Mouse (Mus musculus): Measurements from ENCODE around the gene Ces3b. TPM values are rescaled to one million over a fixed set of nuclear protein-coding genes. Genes with fewer than 3 reads are reported as not detected.
"Not testable (repeated sequence)": the region's sequence is repeated elsewhere in the genome, so short reads cannot be mapped to it uniquely, and the experiment has no call there.

The Ces3b gene
- polyA plus RNA-seq, 1 experiment: not detected

DNA sequence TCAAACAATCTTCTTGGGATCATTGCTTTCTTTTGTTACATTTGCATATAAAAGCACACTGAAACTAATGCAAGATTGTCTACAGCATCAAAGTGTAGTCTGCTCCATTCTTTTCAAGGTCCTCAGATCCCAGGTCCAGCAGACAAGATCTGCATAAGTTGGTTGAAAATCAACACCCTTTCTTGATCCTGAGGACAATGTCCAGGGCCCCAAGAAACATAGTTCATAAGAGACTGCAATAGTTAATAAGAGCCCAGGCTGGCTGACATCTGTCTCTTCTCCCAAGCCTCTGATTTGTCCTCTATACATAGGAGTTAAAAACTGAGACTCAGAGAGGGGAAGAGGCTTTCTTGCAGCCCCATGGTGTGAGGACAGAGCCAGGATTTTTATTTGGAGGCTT, 14.6 kb upstream of the Ces3b start:
- H3K27ac ChIP-seq (ENCODE audit: insufficient read depth, low read length): no peak overlapping the region
- no peak for TF ChIP-seq POLR2A (IDR thresholded peaks at IDR 0.05; ENCODE audit: low read depth, low read length)
- no peak for TF ChIP-seq CTCF (IDR thresholded peaks at IDR 0.05; ENCODE audit: extremely low read depth, insufficient read depth, insufficient read length, insufficient replicate concordance)
- no peaks in the 10 kb centered on the region for H3K36me3 ChIP-seq (ENCODE audit: control insufficient read depth, insufficient read depth, low read length)
- H3K27me3 ChIP-seq (ENCODE audit: control insufficient read depth, insufficient read depth, low read length): no peaks in the 10 kb centered on the region
- H3K4me1 ChIP-seq (ENCODE audit: control insufficient read depth, insufficient read depth, insufficient read length): no peaks in the 10 kb centered on the region
- H3K4me3 ChIP-seq (ENCODE audit: extremely low read depth, insufficient read depth, insufficient read length): no peak overlapping the region
- no peak for DNase-seq (ENCODE audit: low read depth in 1 of 2, low spot score in 2 of 2)

DNA sequence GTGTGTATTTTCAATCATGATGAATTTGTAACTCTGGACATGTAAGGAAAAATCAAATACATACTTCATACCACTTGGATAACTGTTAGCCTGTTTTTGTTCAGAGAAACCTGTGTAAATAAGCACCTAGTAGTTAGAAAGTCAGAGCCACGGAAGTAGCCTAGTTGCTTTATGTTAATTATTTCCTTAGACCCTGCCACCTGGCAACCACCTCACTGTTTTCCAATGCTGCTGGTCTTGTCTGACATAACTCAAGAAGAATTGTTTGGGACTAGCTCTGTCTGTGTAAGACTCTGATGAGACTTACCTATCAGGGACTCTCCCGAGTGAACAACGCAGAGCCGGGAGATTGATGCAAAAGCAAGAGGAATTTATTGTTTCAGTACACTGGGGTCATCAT, 7.0 kb upstream of the Ces3b start:
- Histone ChIP-seq H3K4me3 (ENCODE audit: extremely low read depth, insufficient read depth, insufficient read length) (no peak overlapping the region), H3K4me1 (ENCODE audit: control insufficient read depth, insufficient read depth, insufficient read length) (no peaks in the 10 kb centered on the region), H3K36me3 (ENCODE audit: control insufficient read depth, insufficient read depth, low read length) (no peaks in the 10 kb centered on the region), H3K27ac (ENCODE audit: insufficient read depth, low read length) (no peak overlapping the region), H3K27me3 (ENCODE audit: control insufficient read depth, insufficient read depth, low read length) (no peaks in the 10 kb centered on the region)
- TF ChIP-seq POLR2A (IDR thresholded peaks at IDR 0.05; ENCODE audit: low read depth, low read length) (no peak), CTCF (IDR thresholded peaks at IDR 0.05; ENCODE audit: extremely low read depth, insufficient read depth, insufficient read length, insufficient replicate concordance) (no peak)
- DNase-seq (ENCODE audit: low read depth in 1 of 2, low spot score in 2 of 2): no peak
- 88% methylated on average over 4 of the region's 4 CpGs for WGBS

DNA sequence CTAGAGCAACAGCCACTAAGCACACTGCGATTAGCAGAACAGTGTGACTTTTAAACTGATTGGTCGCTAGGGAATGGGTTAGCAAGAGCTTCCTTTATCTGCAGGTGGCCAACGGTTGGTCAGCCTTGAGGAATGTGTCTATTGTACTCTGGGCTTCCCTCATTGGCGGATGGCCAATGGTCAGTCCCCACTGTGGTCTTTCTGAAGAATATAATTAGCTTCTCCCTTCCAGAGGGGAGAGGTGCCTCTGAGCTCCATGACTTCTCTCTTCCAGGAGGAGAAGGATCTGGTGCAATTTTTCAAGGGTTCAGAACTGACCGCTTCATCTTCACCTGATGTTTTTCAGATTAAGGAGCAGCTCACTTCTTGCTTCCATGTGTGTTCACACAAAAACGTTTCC, 6.5 kb upstream of the Ces3b start:
- DNase-seq (ENCODE audit: low read depth in 1 of 2, low spot score in 2 of 2): no peak
- 74% methylated on average over 6 of the region's 6 CpGs for WGBS
- H3K27ac ChIP-seq (ENCODE audit: insufficient read depth, low read length): no peak overlapping the region

DNA sequence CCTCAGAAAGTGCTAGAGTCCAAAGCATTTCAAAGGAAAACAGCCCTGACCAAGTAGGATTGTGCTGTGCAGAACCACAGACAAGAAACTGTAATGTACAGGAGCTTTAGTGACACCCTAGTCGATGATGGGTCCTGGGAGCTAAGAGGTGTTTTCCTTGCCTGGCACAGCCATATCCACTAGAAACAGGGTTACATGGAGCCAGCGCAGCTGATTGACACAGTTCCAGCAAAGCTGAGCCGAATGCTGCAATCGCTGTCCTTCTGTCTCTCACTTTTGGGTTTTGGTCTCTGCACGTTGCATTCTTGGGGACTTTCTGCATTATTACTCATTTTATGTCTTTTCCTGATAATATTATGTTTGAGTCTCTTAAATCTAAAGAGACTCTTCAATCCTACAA, 5.0 kb upstream of the Ces3b start:
- no peaks in the 10 kb centered on the region for H3K4me1 ChIP-seq (ENCODE audit: control insufficient read depth, insufficient read depth, insufficient read length)
- DNase-seq (ENCODE audit: low read depth in 1 of 2, low spot score in 2 of 2): no peak
- no peak overlapping the region for H3K27ac ChIP-seq (ENCODE audit: insufficient read depth, low read length)
- 90% methylated on average over 5 of the region's 5 CpGs for WGBS
- H3K27me3 ChIP-seq (ENCODE audit: control insufficient read depth, insufficient read depth, low read length): no peaks in the 10 kb centered on the region
- no peaks in the 10 kb centered on the region for H3K36me3 ChIP-seq (ENCODE audit: control insufficient read depth, insufficient read depth, low read length)
- H3K4me3 ChIP-seq (ENCODE audit: extremely low read depth, insufficient read depth, insufficient read length): no peak overlapping the region
- no peak for TF ChIP-seq POLR2A (IDR thresholded peaks at IDR 0.05; ENCODE audit: low read depth, low read length)
- TF ChIP-seq CTCF (IDR thresholded peaks at IDR 0.05; ENCODE audit: extremely low read depth, insufficient read depth, insufficient read length, insufficient replicate concordance): no peak

More for the DNA sequence above, 6.5 kb upstream of the Ces3b start:
- TF ChIP-seq CTCF (IDR thresholded peaks at IDR 0.05; ENCODE audit: extremely low read depth, insufficient read depth, insufficient read length, insufficient replicate concordance) (no peak), POLR2A (IDR thresholded peaks at IDR 0.05; ENCODE audit: low read depth, low read length) (no peak)
- Histone ChIP-seq H3K36me3 (ENCODE audit: control insufficient read depth, insufficient read depth, low read length) (no peaks in the 10 kb centered on the region), H3K4me3 (ENCODE audit: extremely low read depth, insufficient read depth, insufficient read length) (no peak overlapping the region), H3K27me3 (ENCODE audit: control insufficient read depth, insufficient read depth, low read length) (no peaks in the 10 kb centered on the region), H3K4me1 (ENCODE audit: control insufficient read depth, insufficient read depth, insufficient read length) (no peaks in the 10 kb centered on the region)

DNA sequence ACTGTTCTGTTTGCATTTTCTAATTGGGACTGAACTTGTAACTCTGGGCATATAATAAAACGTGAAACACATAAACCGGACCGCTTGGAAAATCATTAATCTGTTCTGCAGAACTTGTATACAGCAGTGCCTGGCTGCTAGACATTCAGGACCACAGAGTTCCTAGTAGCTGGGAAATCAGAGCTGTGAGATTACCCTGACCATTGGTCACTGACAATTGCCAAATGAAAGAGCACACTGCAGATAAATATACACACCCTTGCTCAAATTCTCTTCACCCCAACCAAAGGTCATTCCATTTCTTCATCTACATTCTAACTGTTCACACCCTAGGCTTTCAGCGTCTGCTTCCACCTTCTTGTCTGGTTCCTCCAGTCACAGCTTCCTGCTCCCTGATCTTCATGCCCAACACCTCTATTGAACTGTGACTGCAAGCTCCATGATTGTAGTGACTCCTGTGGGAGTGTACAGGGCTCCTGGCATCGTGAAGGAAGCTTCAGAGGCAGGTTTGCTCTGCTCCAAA, 2.7 kb upstream of the Ces3b start:
- no peak for DNase-seq (ENCODE audit: low read depth in 1 of 2, low spot score in 2 of 2)
- TF ChIP-seq POLR2A (IDR thresholded peaks at IDR 0.05; ENCODE audit: low read depth, low read length) (no peak), CTCF (IDR thresholded peaks at IDR 0.05; ENCODE audit: extremely low read depth, insufficient read depth, insufficient read length, insufficient replicate concordance) (no peak)
- Histone ChIP-seq H3K4me3 (ENCODE audit: extremely low read depth, insufficient read depth, insufficient read length) (no peak overlapping the region), H3K27ac (ENCODE audit: insufficient read depth, low read length) (no peak overlapping the region), H3K27me3 (ENCODE audit: control insufficient read depth, insufficient read depth, low read length) (no peaks in the 10 kb centered on the region), H3K36me3 (ENCODE audit: control insufficient read depth, insufficient read depth, low read length) (no peaks in the 10 kb centered on the region), H3K4me1 (ENCODE audit: control insufficient read depth, insufficient read depth, insufficient read length) (no peaks in the 10 kb centered on the region)
- WGBS: 61% methylated on average over 5 of the region's 5 CpGs

DNA sequence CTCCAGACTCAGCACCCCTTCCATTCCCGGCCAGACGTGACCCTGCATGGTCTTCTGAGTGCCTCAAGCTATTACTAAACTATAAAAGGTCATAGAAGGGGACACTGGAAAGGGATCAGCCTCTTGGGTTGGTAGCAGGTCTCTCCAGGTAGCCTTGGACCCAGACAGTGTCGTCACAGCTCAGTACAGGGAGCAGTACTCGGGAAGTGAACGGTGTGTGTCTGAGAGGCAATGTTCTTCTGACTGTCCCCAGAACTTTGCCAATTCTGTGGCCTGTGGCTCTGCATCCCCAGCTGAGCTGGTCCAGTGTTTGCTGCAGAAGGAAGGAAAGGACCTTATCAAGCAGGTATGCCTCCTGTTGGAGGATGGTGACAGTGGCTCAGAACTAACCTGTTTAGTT, 4.6 kb downstream of the Ces3b start:
- not testable (repeated sequence) for H3K27ac ChIP-seq (ENCODE audit: insufficient read depth, low read length); DNase-seq (ENCODE audit: low read depth in 1 of 2, low spot score in 2 of 2); H3K4me1 ChIP-seq (ENCODE audit: control insufficient read depth, insufficient read depth, insufficient read length); H3K4me3 ChIP-seq (ENCODE audit: extremely low read depth, insufficient read depth, insufficient read length); H3K36me3 ChIP-seq (ENCODE audit: control insufficient read depth, insufficient read depth, low read length); H3K27me3 ChIP-seq (ENCODE audit: control insufficient read depth, insufficient read depth, low read length)
- 83% methylated on average over 5 of the region's 5 CpGs for WGBS

DNA sequence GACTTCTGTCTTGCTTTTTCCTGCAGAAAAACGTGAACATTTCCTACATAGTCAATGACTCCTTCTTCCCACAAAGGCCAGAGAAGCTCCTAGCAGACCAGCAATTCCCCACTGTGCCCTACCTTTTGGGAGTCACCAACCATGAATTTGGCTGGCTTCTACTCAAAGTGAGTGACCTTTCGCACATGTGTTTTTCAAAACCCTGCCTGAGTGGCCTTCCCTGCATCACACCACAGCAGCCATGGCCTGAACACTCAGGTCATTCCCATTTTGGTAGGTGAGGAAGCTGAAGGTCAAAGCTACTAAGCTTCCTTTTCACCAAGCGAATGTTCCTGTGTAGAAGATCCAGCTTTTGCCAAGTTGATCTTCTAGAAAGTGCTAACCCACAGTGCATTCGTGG, 5.0 kb downstream of the Ces3b start:
- TF ChIP-seq CTCF (IDR thresholded peaks at IDR 0.05; ENCODE audit: extremely low read depth, insufficient read depth, insufficient read length, insufficient replicate concordance) (no peak), POLR2A (IDR thresholded peaks at IDR 0.05; ENCODE audit: low read depth, low read length) (no peak)
- no peak for DNase-seq (ENCODE audit: low read depth in 1 of 2, low spot score in 2 of 2)
- Histone ChIP-seq H3K4me3 (ENCODE audit: extremely low read depth, insufficient read depth, insufficient read length) (no peak overlapping the region), H3K27ac (ENCODE audit: insufficient read depth, low read length) (no peak overlapping the region), H3K36me3 (ENCODE audit: control insufficient read depth, insufficient read depth, low read length) (no peaks in the 10 kb centered on the region), H3K27me3 (ENCODE audit: control insufficient read depth, insufficient read depth, low read length) (no peaks in the 10 kb centered on the region), H3K4me1 (ENCODE audit: control insufficient read depth, insufficient read depth, insufficient read length) (no peaks in the 10 kb centered on the region)
- WGBS: 71% methylated on average over 4 of the region's 4 CpGs

All from spleen, adult 2 months (tissue).